ENCODE assay signal across 9 mouse cellular contexts in the genomic region with DNA sequence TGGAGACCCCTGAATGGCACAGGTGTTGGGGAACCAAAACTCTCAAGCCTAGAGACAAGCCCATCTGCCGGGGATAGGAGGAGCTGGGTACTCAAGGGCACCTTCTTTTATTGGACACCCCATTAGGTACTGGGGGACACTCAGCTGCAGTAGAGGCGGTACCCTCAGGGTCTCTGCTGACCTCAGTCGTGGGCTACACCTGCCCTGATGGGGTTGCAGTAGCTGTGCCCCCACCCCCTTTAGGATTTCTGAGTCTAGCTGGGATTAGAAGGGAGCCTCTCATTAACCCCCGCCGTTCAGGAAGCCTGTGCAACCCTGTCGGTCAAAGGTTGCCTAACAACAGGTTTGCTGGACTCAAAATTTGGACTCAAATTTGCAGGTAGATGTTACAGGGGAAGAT. TPM values are rescaled to one million over a fixed set of nuclear protein-coding genes. Genes with fewer than 3 reads are reported as not detected.
DNase-seq lines count a peak whose midpoint lies in the region; ATAC-seq lines count a peak whose summit lies in the region.
"Had no signal": no experiment of that assay in that cellular context is flagged by ENCODE, and none has a peak within 500 bp of the region (broad histone marks: within the 10 kb centered on the region; RNA-seq: fewer than 3 reads in every experiment).

No protein-coding gene starts in this region.

- H3K4me3 ChIP-seq in heart, embryonic 13.5 days, result peak overlapping the region; percentile 27
- H3K4me3 ChIP-seq in embryonic facial prominence, embryonic 11.5 days (ENCODE audit: low read depth, low read length), result peak overlapping the region; percentile 79
- peak overlapping the region; percentile 80 for H3K4me3 ChIP-seq in hindbrain, embryonic 12.5 days
- H3K4me3 ChIP-seq in midbrain, embryonic 12.5 days, result peak overlapping the region; percentile 71

- no peak for ATAC-seq in heart, embryonic 13.5 days (ENCODE audit: extremely low read depth, insufficient number of reproducible peaks, low FRiP score, low TSS enrichment)
- ATAC-seq in embryonic facial prominence, embryonic 11.5 days (replicated peaks; ENCODE audit: insufficient number of reproducible peaks, low FRiP score, low TSS enrichment, low read depth), result no peak
- no peak for ATAC-seq in hindbrain, embryonic 12.5 days (ENCODE audit: low FRiP score)
- no peak for ATAC-seq in midbrain, embryonic 12.5 days (ENCODE audit: low FRiP score, low read depth)

- WGBS in heart, embryonic 13.5 days, result 14% methylated on average over 6 of the region's 6 CpGs
- 5% methylated on average over 6 of the region's 6 CpGs for WGBS in embryonic facial prominence, embryonic 11.5 days
- WGBS in hindbrain, embryonic 12.5 days, result 8% methylated on average over 6 of the region's 6 CpGs
- 7% methylated on average over 6 of the region's 6 CpGs for WGBS in midbrain, embryonic 12.5 days

- no peak overlapping the region for H3K27ac ChIP-seq in heart, embryonic 13.5 days (replicated peaks)
- no peak overlapping the region for H3K27ac ChIP-seq in embryonic facial prominence, embryonic 11.5 days (replicated peaks; ENCODE audit: low read depth, low read length)
- H3K27ac ChIP-seq in hindbrain, embryonic 12.5 days, result 0 out of 2 replicates have a peak overlapping the region, but pooled peaks have one; percentile 52
- peak overlapping the region; percentile 97 for H3K27ac ChIP-seq in midbrain, embryonic 12.5 days (replicated peaks)
- H3K27ac ChIP-seq: macrophage had no signal

- H3K4me1 ChIP-seq in heart, embryonic 13.5 days, result peaks cover 52% of the 10 kb centered on the region
- peaks cover 36% of the 10 kb centered on the region for H3K4me1 ChIP-seq in embryonic facial prominence, embryonic 11.5 days (ENCODE audit: control insufficient read depth, insufficient read depth, low read length)
- H3K4me1 ChIP-seq in hindbrain, embryonic 12.5 days, result peaks cover 82% of the 10 kb centered on the region
- H3K4me1 ChIP-seq in midbrain, embryonic 12.5 days, result peaks cover 69% of the 10 kb centered on the region

- H3K4me2 ChIP-seq in heart, embryonic 13.5 days, result peak overlapping the region; percentile 98
- peak overlapping the region; percentile 97 for H3K4me2 ChIP-seq in embryonic facial prominence, embryonic 11.5 days (ENCODE audit: low read depth, low read length)
- peak overlapping the region; percentile 97 for H3K4me2 ChIP-seq in hindbrain, embryonic 12.5 days (replicated peaks)
- H3K4me2 ChIP-seq in midbrain, embryonic 12.5 days (replicated peaks), result peak overlapping the region; percentile 74

- no peaks in the 10 kb centered on the region for H3K9me3 ChIP-seq in heart, embryonic 13.5 days
- H3K9me3 ChIP-seq in embryonic facial prominence, embryonic 11.5 days (replicated peaks; ENCODE audit: control insufficient read depth, low read length), result no peaks in the 10 kb centered on the region
- no peaks in the 10 kb centered on the region for H3K9me3 ChIP-seq in hindbrain, embryonic 12.5 days (replicated peaks)
- H3K9me3 ChIP-seq in midbrain, embryonic 12.5 days, result no peaks in the 10 kb centered on the region

- peak overlapping the region; percentile 33; the same call in 1 of the 2 replicates for H3K9ac ChIP-seq in heart, embryonic 13.5 days
- H3K9ac ChIP-seq in embryonic facial prominence, embryonic 11.5 days (replicated peaks; ENCODE audit: low read length), result peak overlapping the region; percentile 22
- H3K9ac ChIP-seq in hindbrain, embryonic 12.5 days, result peak overlapping the region; percentile 96
- H3K9ac ChIP-seq in midbrain, embryonic 12.5 days (replicated peaks), result peak overlapping the region; percentile 92

- no peak for DNase-seq in heart, postnatal 10 days
- DNase-seq in embryonic facial prominence, embryonic 11.5 days (ENCODE audit: low spot score), result no peak
- DNase-seq in left cerebral cortex, adult 18-20 months (ENCODE audit: low spot score in 2 of 2), result no peak
- DNase-seq in left cerebral cortex, postnatal 36 days (ENCODE audit: low spot score in 2 of 2), result no peak
- DNase-seq in gastrocnemius, postnatal 4 days (ENCODE audit: low spot score in 2 of 2), result no peak

- intact Hi-C loops in heart, postnatal 10 days (cut with DNase I), result no loop called here
- intact Hi-C loops in left cerebral cortex, postnatal 36 days (cut with DNase I), result no loop called here

- H3K36me3 ChIP-seq in heart, embryonic 13.5 days, result no peaks in the 10 kb centered on the region
- H3K36me3 ChIP-seq in embryonic facial prominence, embryonic 11.5 days (replicated peaks; ENCODE audit: control insufficient read depth, insufficient read depth, low read depth, low read length), result no peaks in the 10 kb centered on the region
- H3K36me3 ChIP-seq in hindbrain, embryonic 12.5 days, result no peaks in the 10 kb centered on the region
- no peaks in the 10 kb centered on the region for H3K36me3 ChIP-seq in midbrain, embryonic 12.5 days

- H3K27me3 ChIP-seq in heart, embryonic 13.5 days (replicated peaks), result peaks cover 96% of the 10 kb centered on the region
- H3K27me3 ChIP-seq in embryonic facial prominence, embryonic 11.5 days (ENCODE audit: control insufficient read depth, insufficient read depth, low read length), result peaks cover 2% of the 10 kb centered on the region; the same call in 1 of the 2 replicates
- H3K27me3 ChIP-seq in hindbrain, embryonic 12.5 days, result peaks cover 5% of the 10 kb centered on the region
- H3K27me3 ChIP-seq in midbrain, embryonic 12.5 days, result peaks cover 14% of the 10 kb centered on the region

RNA-seq across cellular contexts. Expression of gene Scube3, which starts 2.3 kb away (rescaled TPM):
- 0.69 and 1.1 TPM in 2 replicates for polyA plus RNA-seq in heart, embryonic 13.5 days (2015; fragmentation: Nextera tagmentation; extraction: Ambion mirVana)
- 1 to 10 TPM in 1 of 2 experiments, under 1 TPM in 1; 0.82 to 1.0 TPM for total RNA-seq in heart, postnatal 10 days (2021)
- polyA plus RNA-seq in embryonic facial prominence, embryonic 11.5 days (2014; fragmentation: Nextera tagmentation; extraction: Ambion mirVana), result 8.6 and 10.3 TPM in 2 replicates
- polyA plus RNA-seq in hindbrain, embryonic 12.5 days (2016; fragmentation: Nextera tagmentation; extraction: Ambion mirVana), result 11.1 and 12.4 TPM in 2 replicates
- polyA plus RNA-seq in midbrain, embryonic 12.5 days (2016; fragmentation: Nextera tagmentation; extraction: Ambion mirVana), result 9.7 and 10.7 TPM in 2 replicates
- total RNA-seq in left cerebral cortex, adult 18-20 months (2021), result 1 to 10 TPM; 2.8 to 2.9 TPM
- 1 to 10 TPM; 1.9 to 2.4 TPM for total RNA-seq in left cerebral cortex, postnatal 36 days (2021)
- 1 to 10 TPM; 1.6 to 2.4 TPM for total RNA-seq in gastrocnemius, postnatal 4 days (2021)

RNA-seq across cellular contexts. Expression of gene Zfp523, which starts 32.7 kb away (rescaled TPM):
- polyA plus RNA-seq in heart, embryonic 13.5 days (2015; fragmentation: Nextera tagmentation; extraction: Ambion mirVana), result 24.2 and 25.7 TPM in 2 replicates
- 10 to 100 TPM; 21.4 to 26.9 TPM for total RNA-seq in heart, postnatal 10 days (2021)
- 26.8 and 28.3 TPM in 2 replicates for polyA plus RNA-seq in embryonic facial prominence, embryonic 11.5 days (2014; fragmentation: Nextera tagmentation; extraction: Ambion mirVana)
- 50.0 and 50.6 TPM in 2 replicates for polyA plus RNA-seq in hindbrain, embryonic 12.5 days (2016; fragmentation: Nextera tagmentation; extraction: Ambion mirVana)
- 49.7 and 52.6 TPM in 2 replicates for polyA plus RNA-seq in midbrain, embryonic 12.5 days (2016; fragmentation: Nextera tagmentation; extraction: Ambion mirVana)
- total RNA-seq in left cerebral cortex, adult 18-20 months (2021), result 100 to 1,000 TPM; 111 to 116 TPM
- 100 to 1,000 TPM; 102 to 116 TPM for total RNA-seq in left cerebral cortex, postnatal 36 days (2021)
- total RNA-seq in gastrocnemius, postnatal 4 days (2021), result 10 to 100 TPM; 31.7 to 38.2 TPM

Comparison
In these comparisons a context has a peak if more than half of its experiments do, and no peak if none do; other contexts are left out.
1. H3K27ac ChIP-seq: peak in hindbrain, embryonic 12.5 days (single experiment) and midbrain, embryonic 12.5 days (single experiment); none in heart, embryonic 13.5 days (single experiment) and embryonic facial prominence, embryonic 11.5 days (single experiment).
2. H3K4me3 ChIP-seq: peak in every context shown above with its lines; median percentile 80 in hindbrain, embryonic 12.5 days; 79 in embryonic facial prominence, embryonic 11.5 days; 71 in midbrain, embryonic 12.5 days; 27 in heart, embryonic 13.5 days.
3. H3K9ac ChIP-seq: peak in every context shown above with its lines; median percentile 96 in hindbrain, embryonic 12.5 days; 92 in midbrain, embryonic 12.5 days; 33 in heart, embryonic 13.5 days; 22 in embryonic facial prominence, embryonic 11.5 days.
4. Peak in every context shown above with its lines, with median percentiles within 50 percentile points of each other: H3K4me2 ChIP-seq.